18 mouse cellular contexts compared by ENCODE assay signal in the genomic region with DNA sequence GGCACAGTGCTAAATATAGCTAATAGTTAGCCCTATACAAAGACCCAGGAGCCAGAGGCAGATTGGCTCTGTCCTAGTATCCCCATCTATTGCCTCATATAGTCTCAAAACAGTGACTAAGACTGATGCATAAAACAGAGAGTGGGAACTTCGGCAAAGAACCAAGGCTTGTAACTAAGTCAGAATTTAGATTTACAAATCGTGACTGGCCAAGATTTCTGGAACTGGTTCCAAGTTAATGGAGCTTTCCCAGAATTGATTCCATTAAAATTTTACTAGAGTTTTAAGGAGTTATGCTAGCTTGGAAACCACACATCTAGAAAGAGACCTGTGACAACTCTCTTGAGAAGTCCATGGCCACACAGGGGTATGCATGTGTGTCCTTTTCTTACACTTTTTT.
A peak's percentile ranks its signal among the peaks of the same experiment; 100 is the strongest.
DNase-seq lines count a peak whose midpoint lies in the region; ATAC-seq and TF ChIP-seq lines count a peak whose summit lies in the region.
"Had no signal": no experiment of that assay in that cellular context is flagged by ENCODE, and none has a peak within 500 bp of the region (broad histone marks: within the 10 kb centered on the region; RNA-seq: fewer than 3 reads in every experiment).

No protein-coding gene starts in this region.

- DNase-seq in forebrain, postnatal 0 days, result peak; percentile 5
- peak; percentile 19 to 39 for DNase-seq in left cerebral cortex, postnatal 14 days (ENCODE audit: low spot score in 2 of 2)
- no peak for DNase-seq in left cerebral cortex, postnatal 36 days (ENCODE audit: low spot score in 2 of 2)
- DNase-seq in midbrain, embryonic 11.5 days (ENCODE audit: low spot score, missing footprints), result peak; percentile 49
- no peak for DNase-seq in midbrain, embryonic 14.5 days
- peak; percentile 81 for DNase-seq in fibroblast of lung, adult 2 months (ENCODE audit: low read depth)
- no peak for DNase-seq in testis, postnatal 14 days (ENCODE audit: low spot score)
- DNase-seq: adrenal gland, postnatal 10 days; cerebellum, adult 9-11 months; gastrocnemius, postnatal 36 days; kidney, adult 11 months; kidney, postnatal 4 days; layer of hippocampus, adult 9-11 months; thymus, adult 2 months had no signal

- no peak for ATAC-seq in forebrain, postnatal 0 days
- ATAC-seq in forebrain, embryonic 15.5 days (replicated peaks), result no peak
- no peak for ATAC-seq in midbrain, embryonic 11.5 days (ENCODE audit: low FRiP score)
- ATAC-seq in midbrain, embryonic 14.5 days (ENCODE audit: low FRiP score, low TSS enrichment), result no peak

- no peak overlapping the region for H3K4me2 ChIP-seq in forebrain, postnatal 0 days (ENCODE audit: low read depth)
- H3K4me2 ChIP-seq in forebrain, embryonic 15.5 days (replicated peaks), result no peak overlapping the region
- no peak overlapping the region for H3K4me2 ChIP-seq in midbrain, embryonic 11.5 days
- H3K4me2 ChIP-seq in midbrain, embryonic 14.5 days (ENCODE audit: low read length), result no peak overlapping the region
- H3K4me2 ChIP-seq: liver, embryonic 11.5 days; lung, embryonic 15.5 days had no signal

- TF ChIP-seq CTCF in forebrain, postnatal 0 days (IDR thresholded peaks at IDR 0.05; ENCODE audit: low read depth), result no peak

- 54% methylated on average over 2 of the region's 2 CpGs for WGBS in forebrain, postnatal 0 days
- WGBS in forebrain, embryonic 15.5 days, result 82% methylated on average over 2 of the region's 2 CpGs
- 86% methylated on average over 2 of the region's 2 CpGs for WGBS in midbrain, embryonic 11.5 days
- 93% methylated on average over 2 of the region's 2 CpGs for WGBS in midbrain, embryonic 14.5 days

- no peaks in the 10 kb centered on the region for H3K9me3 ChIP-seq in forebrain, postnatal 0 days (ENCODE audit: low read length)
- no peaks in the 10 kb centered on the region for H3K9me3 ChIP-seq in forebrain, embryonic 15.5 days
- no peaks in the 10 kb centered on the region for H3K9me3 ChIP-seq in midbrain, embryonic 11.5 days (ENCODE audit: control insufficient read depth, low read length)
- H3K9me3 ChIP-seq in midbrain, embryonic 14.5 days (ENCODE audit: control insufficient read depth, low read length), result no peaks in the 10 kb centered on the region
- H3K9me3 ChIP-seq: forebrain, embryonic 10.5 days; lung, embryonic 15.5 days had no signal

- intact Hi-C loops in left cerebral cortex, postnatal 14 days (cut with DNase I), result no loop called here
- intact Hi-C loops in left cerebral cortex, postnatal 36 days (cut with DNase I), result loop anchor here (10.0 kb wide), 1 partner anchor 112 kb away; no protein-coding TSS in a partner anchor

- no peak overlapping the region for H3K27ac ChIP-seq in forebrain, postnatal 0 days (ENCODE audit: low read depth, low read length)
- no peak overlapping the region for H3K27ac ChIP-seq in forebrain, embryonic 15.5 days (replicated peaks)
- H3K27ac ChIP-seq in midbrain, embryonic 11.5 days (ENCODE audit: low read depth, low read length), result no peak overlapping the region
- no peak overlapping the region for H3K27ac ChIP-seq in midbrain, embryonic 14.5 days (replicated peaks; ENCODE audit: low read depth, low read length)
- H3K27ac ChIP-seq: forebrain, embryonic 10.5 days; lung, embryonic 15.5 days had no signal

- H3K27me3 ChIP-seq in forebrain, postnatal 0 days (ENCODE audit: insufficient read depth, low read length), result no peaks in the 10 kb centered on the region
- H3K27me3 ChIP-seq in forebrain, embryonic 15.5 days, result no peaks in the 10 kb centered on the region
- H3K27me3 ChIP-seq in midbrain, embryonic 11.5 days (ENCODE audit: control insufficient read depth, insufficient read depth, low read length), result no peaks in the 10 kb centered on the region
- no peaks in the 10 kb centered on the region for H3K27me3 ChIP-seq in midbrain, embryonic 14.5 days (ENCODE audit: control insufficient read depth, insufficient read depth, low read length)
- H3K27me3 ChIP-seq: lung, embryonic 15.5 days had no signal

- H3K36me3 ChIP-seq in forebrain, postnatal 0 days (ENCODE audit: insufficient read depth), result no peaks in the 10 kb centered on the region
- H3K36me3 ChIP-seq in forebrain, embryonic 15.5 days, result no peaks in the 10 kb centered on the region
- H3K36me3 ChIP-seq in midbrain, embryonic 11.5 days (ENCODE audit: control insufficient read depth, insufficient read depth, low read length), result no peaks in the 10 kb centered on the region
- H3K36me3 ChIP-seq in midbrain, embryonic 14.5 days (ENCODE audit: control insufficient read depth, insufficient read depth, low read length), result no peaks in the 10 kb centered on the region
- H3K36me3 ChIP-seq: forebrain, embryonic 10.5 days; lung, embryonic 15.5 days had no signal

- no peaks in the 10 kb centered on the region for H3K4me1 ChIP-seq in forebrain, postnatal 0 days (ENCODE audit: insufficient read depth)
- no peaks in the 10 kb centered on the region for H3K4me1 ChIP-seq in forebrain, embryonic 15.5 days
- no peaks in the 10 kb centered on the region for H3K4me1 ChIP-seq in midbrain, embryonic 11.5 days (ENCODE audit: control insufficient read depth, insufficient read depth, low read length)
- no peaks in the 10 kb centered on the region for H3K4me1 ChIP-seq in midbrain, embryonic 14.5 days (ENCODE audit: control insufficient read depth, insufficient read depth, low read length)
- H3K4me1 ChIP-seq: forebrain, embryonic 10.5 days; lung, embryonic 15.5 days had no signal

- H3K9ac ChIP-seq in forebrain, postnatal 0 days, result no peak overlapping the region
- H3K9ac ChIP-seq in forebrain, embryonic 15.5 days (replicated peaks), result no peak overlapping the region
- H3K9ac ChIP-seq in midbrain, embryonic 11.5 days (ENCODE audit: low read length), result no peak overlapping the region
- H3K9ac ChIP-seq in midbrain, embryonic 14.5 days (replicated peaks; ENCODE audit: low read length), result no peak overlapping the region
- H3K9ac ChIP-seq: lung, embryonic 15.5 days had no signal

- H3K4me3 ChIP-seq in forebrain, postnatal 0 days (ENCODE audit: low read depth, low read length), result no peak overlapping the region
- no peak overlapping the region for H3K4me3 ChIP-seq in forebrain, embryonic 15.5 days
- H3K4me3 ChIP-seq in midbrain, embryonic 11.5 days (ENCODE audit: low read depth, low read length), result no peak overlapping the region
- no peak overlapping the region for H3K4me3 ChIP-seq in midbrain, embryonic 14.5 days (replicated peaks; ENCODE audit: low read depth, low read length)
- H3K4me3 ChIP-seq: forebrain, embryonic 10.5 days; lung, embryonic 15.5 days had no signal

Comparison
In these comparisons a context has a peak if more than half of its experiments do, and no peak if none do; other contexts are left out.
1. DNase-seq: peak in forebrain, postnatal 0 days (single experiment), left cerebral cortex, postnatal 14 days (2 of 2), midbrain, embryonic 11.5 days (single experiment) and fibroblast of lung, adult 2 months (single experiment); none in left cerebral cortex, postnatal 36 days (0 of 2), midbrain, embryonic 14.5 days (single experiment) and testis, postnatal 14 days (single experiment).